Mouse (Mus musculus) C2C12 (cell line): ENCODE measurements around the gene Mcub. TPM values are rescaled to one million over a fixed set of nuclear protein-coding genes. Genes with fewer than 3 reads are reported as not detected.

Experiments
- H3K27me3 ChIP-seq: one replicate; pipeline ENCODE4 v1.6.1; 2011; ENCODE audit not compliant: control insufficient read depth, insufficient read depth, insufficient read length
- H3K36me3 ChIP-seq: one replicate; pipeline ENCODE4 v1.6.1; 2011; ENCODE audit not compliant: control insufficient read depth, insufficient read depth
- H3K4me3 ChIP-seq: one replicate; pipeline ENCODE4 v1.5.1; 2011; ENCODE audit warnings: mild to moderate bottlenecking, control low read depth; ENCODE audit not compliant: poor library complexity, insufficient read depth, severe bottlenecking
- H3K79me2 ChIP-seq: one replicate; pipeline ENCODE4 v1.6.1; 2011; ENCODE audit not compliant: control insufficient read depth, insufficient read depth
- H3K79me3 ChIP-seq: one replicate; pipeline ENCODE4 v1.6.1; 2011; ENCODE audit warnings: low read depth, control low read depth
- H3ac ChIP-seq: one replicate; pipeline ENCODE3; 2011; ENCODE audit warnings: low read depth; ENCODE audit not compliant: control insufficient read depth, insufficient read length
- CEBPB ChIP-seq: IDR thresholded peaks from one replicate; pipeline ENCODE4 v1.6.1; 2011; ENCODE audit warnings: low read depth, mild to moderate bottlenecking, control low read depth, moderate library complexity
- CTCF ChIP-seq: IDR thresholded peaks from one replicate; pipeline ENCODE4 v1.5.1; 2011; ENCODE audit not compliant: control insufficient read depth, insufficient read depth, insufficient read length
- FOSL1 ChIP-seq: IDR thresholded peaks from one replicate; pipeline ENCODE4 v1.8.0; 2011; ENCODE audit warnings: mild to moderate bottlenecking, low read length; ENCODE audit not compliant: poor library complexity, insufficient read depth, severe bottlenecking
- MAX ChIP-seq: IDR thresholded peaks from one replicate; pipeline ENCODE4 v1.6.1; 2011; ENCODE audit warnings: mild to moderate bottlenecking, control low read depth
- MYOD1 ChIP-seq: IDR thresholded peaks from one replicate; pipeline ENCODE4 v1.6.1; 2011; ENCODE audit warnings: low read depth; ENCODE audit not compliant: control insufficient read depth, insufficient read length
- MYOG ChIP-seq: IDR thresholded peaks from one replicate; pipeline ENCODE4 v1.6.1; 2011; ENCODE audit not compliant: control insufficient read depth, insufficient read length; ENCODE audit errors: extremely low read depth
- USF1 ChIP-seq: IDR thresholded peaks from one replicate; pipeline ENCODE4 v1.6.1; 2011; ENCODE audit warnings: low read depth, mild to moderate bottlenecking, control low read depth, moderate library complexity
- polyA plus RNA-seq: library from polyadenylated mRNA; unstranded; fragments of >200 nt; fragmentation: generic; extraction: Trizol; gene quantifications from one replicate; pipeline ENCODE4 v1.2.1, GENCODE M21; 2012; ENCODE audit warnings: missing spikeins

The Mcub gene
- polyA plus RNA-seq, 1 experiment = 11.0 TPM

GRCm38 (mm10) chr3:129998001-129998400 is 28.0 kb upstream of the Mcub start:
- no peak overlapping the region for H3ac ChIP-seq
- no peak for TF ChIP-seq MYOD1
- no peak for TF ChIP-seq USF1
- TF ChIP-seq CTCF = no peak
- no peak for TF ChIP-seq CEBPB
- no peak for TF ChIP-seq MYOG
- no peak for TF ChIP-seq MAX
- no peak for TF ChIP-seq FOSL1
- no peaks in the 10 kb centered on the region for H3K27me3 ChIP-seq
- H3K4me3 ChIP-seq = no peak overlapping the region
- peaks cover 68% of the 10 kb centered on the region for H3K36me3 ChIP-seq
- H3K79me2 ChIP-seq = no peaks in the 10 kb centered on the region
- no peaks in the 10 kb centered on the region for H3K79me3 ChIP-seq

- H3K36me3 ChIP-seq = peaks cover 67% of the 10 kb centered on the region
- no peaks in the 10 kb centered on the region for H3K27me3 ChIP-seq
- TF ChIP-seq MYOD1 = no peak
- TF ChIP-seq FOSL1 = no peak
- TF ChIP-seq USF1 = no peak
- no peak for TF ChIP-seq MYOG
- TF ChIP-seq CEBPB = no peak
- no peak for TF ChIP-seq MAX
- no peak for TF ChIP-seq CTCF
- no peaks in the 10 kb centered on the region for H3K79me2 ChIP-seq
- no peak overlapping the region for H3K4me3 ChIP-seq
- no peak overlapping the region for H3ac ChIP-seq
- no peaks in the 10 kb centered on the region for H3K79me3 ChIP-seq
These were observed 27.3 kb upstream of the Mcub start for GRCm38 (mm10) chr3:129997324-129997723.

- TF ChIP-seq MAX (no peak), FOSL1 (no peak), MYOG (no peak), CTCF (no peak), USF1 (no peak)
- no peaks in the 10 kb centered on the region for H3K79me2 ChIP-seq
- H3K27me3 ChIP-seq = no peaks in the 10 kb centered on the region
- peaks cover 71% of the 10 kb centered on the region for H3K36me3 ChIP-seq
- H3ac ChIP-seq = no peak overlapping the region
- no peak overlapping the region for H3K4me3 ChIP-seq
- no peaks in the 10 kb centered on the region for H3K79me3 ChIP-seq
These were observed 17.3 kb upstream of the Mcub start for GRCm38 (mm10) chr3:129987297-129987696.

- H3ac ChIP-seq = no peak overlapping the region
- peaks cover 69% of the 10 kb centered on the region for H3K36me3 ChIP-seq
- H3K4me3 ChIP-seq = no peak overlapping the region
- TF ChIP-seq MAX (no peak), USF1 (no peak), CEBPB (no peak), MYOG (no peak), CTCF (no peak), FOSL1 (no peak), MYOD1 (no peak)
- H3K79me3 ChIP-seq = no peaks in the 10 kb centered on the region
- no peaks in the 10 kb centered on the region for H3K27me3 ChIP-seq
- no peaks in the 10 kb centered on the region for H3K79me2 ChIP-seq
These were observed 15.3 kb upstream of the Mcub start for GRCm38 (mm10) chr3:129985335-129985734.

- Histone ChIP-seq H3K79me3 (no peaks in the 10 kb centered on the region), H3K27me3 (no peaks in the 10 kb centered on the region), H3ac (no peak overlapping the region), H3K79me2 (no peaks in the 10 kb centered on the region), H3K36me3 (peaks cover 65% of the 10 kb centered on the region), H3K4me3 (no peak overlapping the region)
- TF ChIP-seq CTCF (no peak), FOSL1 (no peak), MYOG (no peak), CEBPB (no peak), MAX (no peak), USF1 (no peak), MYOD1 (no peak)
These were observed 14.8 kb upstream of the Mcub start for GRCm38 (mm10) chr3:129984797-129985196.

GRCm38 (mm10) chr3:129982271-129982670 is 12.3 kb upstream of the Mcub start:
- Histone ChIP-seq H3K27me3 (no peaks in the 10 kb centered on the region), H3K79me2 (no peaks in the 10 kb centered on the region), H3ac (no peak overlapping the region), H3K36me3 (peaks cover 40% of the 10 kb centered on the region), H3K4me3 (no peak overlapping the region), H3K79me3 (no peaks in the 10 kb centered on the region)
- TF ChIP-seq MYOG (no peak), MYOD1 (no peak), FOSL1 (no peak), CTCF (no peak), CEBPB (no peak), MAX (no peak), USF1 (no peak)
